Mouse (Mus musculus) G1E (cell line): ENCODE data around the gene Paxbp1.
A peak's percentile ranks its signal among the peaks of the same experiment; 100 is the strongest.

Source experiments
- CTCF ChIP-seq: IDR thresholded peaks from 2 replicates; pipeline ENCODE4 v1.5.1; 2012; ENCODE audit warnings: low read depth, low read length, inconsistent platforms, mixed read lengths
- TAL1 ChIP-seq: conservative IDR thresholded peaks from 2 replicates; pipeline ENCODE4 v1.6.1; 2012; ENCODE audit warnings: low read depth, low read length, inconsistent platforms, mixed read lengths

GRCm38 (mm10) chr16:90964302-90964701 is 80.0 kb downstream of the Paxbp1 start:
- no peak for TF ChIP-seq CTCF
- peak; percentile 77 for TF ChIP-seq TAL1
